ENCODE assay signal across 10 mouse cellular contexts in the genomic region with DNA sequence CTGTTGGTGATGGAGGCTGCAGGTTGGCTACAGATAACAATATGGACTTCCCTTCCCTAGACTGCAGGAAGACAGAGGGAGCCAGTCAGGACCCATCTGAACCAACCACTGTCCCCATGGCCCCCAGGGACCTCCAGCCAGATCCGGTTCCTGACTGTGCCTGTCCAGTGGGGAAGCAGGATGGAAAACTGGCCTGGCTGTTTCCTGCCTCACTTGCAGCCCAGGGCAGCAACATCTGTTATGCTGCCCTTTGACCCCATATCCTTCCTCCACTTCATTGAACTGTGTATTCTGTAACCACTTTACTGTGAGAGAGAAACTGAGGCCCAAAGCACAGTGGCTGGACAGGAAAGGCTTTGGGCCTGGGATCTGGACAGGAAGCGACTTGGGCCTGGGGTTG. TPM values are rescaled to one million over a fixed set of nuclear protein-coding genes. Genes with fewer than 3 reads are reported as not detected.
DNase-seq lines count a peak whose midpoint lies in the region; ATAC-seq lines count a peak whose summit lies in the region.
"Had no signal": no experiment of that assay in that cellular context is flagged by ENCODE, and none has a peak within 500 bp of the region (broad histone marks: within the 10 kb centered on the region; RNA-seq: fewer than 3 reads in every experiment).

No protein-coding gene starts in this region.

- DNase-seq in heart, embryonic 10.5 days (ENCODE audit: low spot score), result no peak
- DNase-seq in ovary, postnatal 36 days (ENCODE audit: low spot score), result no peak
- no peak for DNase-seq in left cerebral cortex, adult 8-10 months (ENCODE audit: low spot score in 2 of 2)
- no peak for DNase-seq in gastrocnemius, adult 8-10 months (ENCODE audit: low spot score in 2 of 2)

- peaks cover 14% of the 10 kb centered on the region for H3K36me3 ChIP-seq in megakaryocyte, embryonic 14.5 days (replicated peaks; ENCODE audit: low read length)
- no peaks in the 10 kb centered on the region for H3K36me3 ChIP-seq in heart, embryonic 10.5 days
- H3K36me3 ChIP-seq in kidney, embryonic 15.5 days, result no peaks in the 10 kb centered on the region

- H3K27me3 ChIP-seq in megakaryocyte, embryonic 14.5 days (replicated peaks), result no peaks in the 10 kb centered on the region
- H3K27me3 ChIP-seq in heart, embryonic 10.5 days (ENCODE audit: insufficient read depth, poor library complexity, severe bottlenecking), result no peaks in the 10 kb centered on the region
- no peaks in the 10 kb centered on the region for H3K27me3 ChIP-seq in kidney, embryonic 15.5 days

- ATAC-seq in megakaryocyte, adult 5-6 weeks (ENCODE audit: poor library complexity, severe bottlenecking), result no peak
- ATAC-seq in kidney, embryonic 15.5 days (replicated peaks; ENCODE audit: low FRiP score), result no peak

- 69% methylated on average over 2 of the region's 2 CpGs for WGBS in heart, embryonic 10.5 days
- 68% methylated on average over 2 of the region's 2 CpGs for WGBS in kidney, embryonic 15.5 days

- no peak overlapping the region for H3K9ac ChIP-seq in kidney, embryonic 15.5 days

- peak overlapping the region; percentile 12; the same call in 1 of the 2 replicates for H3K27ac ChIP-seq in heart, embryonic 10.5 days
- H3K27ac ChIP-seq in kidney, embryonic 15.5 days, result peak overlapping the region; percentile 48

- H3K9me3 ChIP-seq in megakaryocyte, embryonic 14.5 days, result peaks cover 4% of the 10 kb centered on the region; the same call in 1 of the 2 replicates
- H3K9me3 ChIP-seq in heart, embryonic 10.5 days, result no peaks in the 10 kb centered on the region
- H3K9me3 ChIP-seq in kidney, embryonic 15.5 days (replicated peaks), result no peaks in the 10 kb centered on the region

- H3K4me1 ChIP-seq in megakaryocyte, embryonic 14.5 days, result peaks cover 72% of the 10 kb centered on the region
- peaks cover 21% of the 10 kb centered on the region for H3K4me1 ChIP-seq in heart, embryonic 10.5 days
- peaks cover 31% of the 10 kb centered on the region for H3K4me1 ChIP-seq in kidney, embryonic 15.5 days

- H3K4me3 ChIP-seq in megakaryocyte, embryonic 14.5 days (replicated peaks), result peak overlapping the region; percentile 9
- no peak overlapping the region for H3K4me3 ChIP-seq in heart, embryonic 10.5 days
- H3K4me3 ChIP-seq in kidney, embryonic 15.5 days (replicated peaks), result no peak overlapping the region

- no peak overlapping the region for H3K4me2 ChIP-seq in kidney, embryonic 15.5 days

RNA-seq across cellular contexts. Expression of a gene that starts 3.5 kb away (rescaled TPM):
- polyA plus RNA-seq in megakaryocyte, embryonic 14.5 days (2012; ENCODE audit: insufficient read depth, low replicate concordance), result 84.6 and 1,037 TPM in 2 replicates
- 301 and 308 TPM in 2 replicates for total RNA-seq in megakaryocyte, adult 5-6 weeks (2015)
- total RNA-seq in megakaryocyte, adult 5-6 weeks (2017), result 515 and 545 TPM in 2 replicates
- 447 and 556 TPM in 2 replicates for polyA plus RNA-seq in heart, embryonic 10.5 days (2016; fragmentation: Nextera tagmentation; extraction: Ambion mirVana)
- 770 and 775 TPM in 2 replicates for polyA plus RNA-seq in kidney, embryonic 15.5 days (2015; fragmentation: Nextera tagmentation; extraction: Ambion mirVana)
- total RNA-seq in left cerebral cortex, adult 8-10 months (2022), result 10 to 100 TPM; 24.2 to 31.4 (median 26.1) TPM
- total RNA-seq in gastrocnemius, adult 8-10 months (2022), result 10 to 100 TPM; 15.5 to 29.6 (median 21.3) TPM

RNA-seq across cellular contexts. Expression of a gene that starts 24.4 kb away (rescaled TPM):
- not detected in 2 replicates for polyA plus RNA-seq in megakaryocyte, embryonic 14.5 days (2012; ENCODE audit: insufficient read depth, low replicate concordance)
- total RNA-seq in megakaryocyte, adult 5-6 weeks (2015), result not detected in 2 replicates
- not detected in 2 replicates for total RNA-seq in megakaryocyte, adult 5-6 weeks (2017)
- polyA plus RNA-seq in heart, embryonic 10.5 days (2016; fragmentation: Nextera tagmentation; extraction: Ambion mirVana), result not detected in 2 replicates
- 0.06 TPM in 1 of 2 replicates, not detected in the other for polyA plus RNA-seq in kidney, embryonic 15.5 days (2015; fragmentation: Nextera tagmentation; extraction: Ambion mirVana)
- total RNA-seq in left cerebral cortex, adult 8-10 months (2022), result under 1 TPM in 1 of 4 experiments, not detected in 3; 0.05 TPM
- total RNA-seq in gastrocnemius, adult 8-10 months (2022), result not detected
- total RNA-seq: heart, postnatal 36 days; left cerebral cortex, postnatal 10 days had no signal
- polyA plus RNA-seq: forebrain, embryonic 11.5 days had no signal

RNA-seq across cellular contexts. Expression of a gene that starts 29.7 kb away (rescaled TPM):
- 48.8 and 66.5 TPM in 2 replicates for polyA plus RNA-seq in megakaryocyte, embryonic 14.5 days (2012; ENCODE audit: insufficient read depth, low replicate concordance)
- 63.8 and 66.5 TPM in 2 replicates for total RNA-seq in megakaryocyte, adult 5-6 weeks (2015)
- 436 and 580 TPM in 2 replicates for total RNA-seq in megakaryocyte, adult 5-6 weeks (2017)
- polyA plus RNA-seq in heart, embryonic 10.5 days (2016; fragmentation: Nextera tagmentation; extraction: Ambion mirVana), result 89.0 and 104 TPM in 2 replicates
- 126 and 128 TPM in 2 replicates for polyA plus RNA-seq in kidney, embryonic 15.5 days (2015; fragmentation: Nextera tagmentation; extraction: Ambion mirVana)
- total RNA-seq in left cerebral cortex, adult 8-10 months (2022), result 10 to 100 TPM; 33.0 to 42.4 (median 40.1) TPM
- total RNA-seq in gastrocnemius, adult 8-10 months (2022), result 10 to 100 TPM in 2 of 4 experiments, 1 to 10 TPM in 2; 6.3 to 14.1 (median 9.0) TPM

RNA-seq across cellular contexts. Expression of a gene that starts 48.3 kb away (rescaled TPM):
- polyA plus RNA-seq in megakaryocyte, embryonic 14.5 days (2012; ENCODE audit: insufficient read depth, low replicate concordance), result not detected in 2 replicates
- not detected in 2 replicates for total RNA-seq in megakaryocyte, adult 5-6 weeks (2015)
- not detected in 2 replicates for total RNA-seq in megakaryocyte, adult 5-6 weeks (2017)
- polyA plus RNA-seq in heart, embryonic 10.5 days (2016; fragmentation: Nextera tagmentation; extraction: Ambion mirVana), result 0.06 TPM in 1 of 2 replicates, not detected in the other
- polyA plus RNA-seq in kidney, embryonic 15.5 days (2015; fragmentation: Nextera tagmentation; extraction: Ambion mirVana), result 0.05 TPM in 2 replicates
- not detected for total RNA-seq in left cerebral cortex, adult 8-10 months (2022)
- total RNA-seq in gastrocnemius, adult 8-10 months (2022), result not detected
- total RNA-seq: heart, postnatal 36 days; left cerebral cortex, postnatal 10 days had no signal
- polyA plus RNA-seq: forebrain, embryonic 11.5 days had no signal

RNA-seq across cellular contexts. Expression of a gene that starts 58.2 kb away (rescaled TPM):
- 2.3 and 4.8 TPM in 2 replicates for polyA plus RNA-seq in megakaryocyte, embryonic 14.5 days (2012; ENCODE audit: insufficient read depth, low replicate concordance)
- 8.3 and 12.3 TPM in 2 replicates for total RNA-seq in megakaryocyte, adult 5-6 weeks (2015)
- 6.7 and 6.9 TPM in 2 replicates for total RNA-seq in megakaryocyte, adult 5-6 weeks (2017)
- 0.13 TPM in 1 of 2 replicates, not detected in the other for polyA plus RNA-seq in heart, embryonic 10.5 days (2016; fragmentation: Nextera tagmentation; extraction: Ambion mirVana)
- 0.08 TPM in 1 of 2 replicates, not detected in the other for polyA plus RNA-seq in kidney, embryonic 15.5 days (2015; fragmentation: Nextera tagmentation; extraction: Ambion mirVana)
- total RNA-seq in left cerebral cortex, adult 8-10 months (2022), result not detected
- not detected for total RNA-seq in gastrocnemius, adult 8-10 months (2022)
- total RNA-seq: heart, postnatal 36 days; left cerebral cortex, postnatal 10 days had no signal
- polyA plus RNA-seq: forebrain, embryonic 11.5 days had no signal

Comparison
In these comparisons a context has a peak if more than half of its experiments do, and no peak if none do; other contexts are left out.
1. RNA of a gene that starts 3.5 kb away (total RNA-seq): 301 to 545 TPM in megakaryocyte, adult 5-6 weeks; 24.2 to 31.4 TPM in left cerebral cortex, adult 8-10 months and 15.5 to 29.6 TPM in gastrocnemius, adult 8-10 months; every median in the first group is over 4 times any median in the second.